Mouse (Mus musculus) effector memory CD4-positive, alpha-beta T cell, adult 7 months (primary cell): ENCODE results near the gene Mrpl52. TPM values are rescaled to one million over a fixed set of nuclear protein-coding genes. Genes with fewer than 3 reads are reported as not detected.

Experiments
- polyA plus RNA-seq: library from polyadenylated mRNA; unstranded; fragments of 100-300 nt; shearing (Covaris generic); gene quantifications from one replicate; pipeline ENCODE4 v1.2.1, GENCODE M21; 2017

The Mrpl52 gene
- 122 TPM for polyA plus RNA-seq

GRCm38 (mm10) chr14:54426689-54427398 is at the start of gene Mrpl52:
Gene Mrpl52, plus strand, starts transcription at chr14:54426909.

GRCm38 (mm10) chr14:54417623-54418081 is 9.1 kb upstream of the Mrpl52 start, which contains the start of gene Slc7a7:
Gene Slc7a7, minus strand, starts transcription at chr14:54417780.

GRCm38 (mm10) chr14:54431334-54432077 is 4.8 kb downstream of the Mrpl52 start, which contains the start of gene Mmp14:
Gene Mmp14, plus strand, starts transcription at chr14:54431612.

GRCm38 (mm10) chr14:54463959-54464292 is 37.2 kb downstream of the Mrpl52 start, which contains the start of gene Lrp10:
Gene Lrp10, plus strand, starts transcription at chr14:54464137.

GRCm38 (mm10) chr14:54475941-54476844 is 49.5 kb downstream of the Mrpl52 start, which contains the start of gene Rem2:
Gene Rem2, plus strand, starts transcription at chr14:54476100.

Other genes starting within 250 kb of the Mrpl52 start
- gene Dad1, start 172.8 kb upstream of the Mrpl52 start, polyA plus RNA-seq = 488 TPM
- 20.2 TPM for gene Abhd4, start 172.7 kb upstream of the Mrpl52 start, polyA plus RNA-seq
- gene Olfr49, start 142.0 kb upstream of the Mrpl52 start, polyA plus RNA-seq = not detected
- 36.9 TPM for gene Oxa1l, start 66.1 kb upstream of the Mrpl52 start, polyA plus RNA-seq
- gene Slc7a7, start 9.1 kb upstream of the Mrpl52 start, polyA plus RNA-seq = not detected
- 0.51 TPM for gene Mmp14, start 4.7 kb downstream of the Mrpl52 start, polyA plus RNA-seq
- 246 TPM for gene Lrp10, start 37.2 kb downstream of the Mrpl52 start, polyA plus RNA-seq
- gene Rem2, start 49.2 kb downstream of the Mrpl52 start, polyA plus RNA-seq = not detected
- 29.7 TPM for gene Prmt5, start 90.6 kb downstream of the Mrpl52 start, polyA plus RNA-seq
- 31.6 TPM for gene Haus4, start 127.7 kb downstream of the Mrpl52 start, polyA plus RNA-seq
- gene Ajuba, start 150.6 kb downstream of the Mrpl52 start, polyA plus RNA-seq = 0.40 TPM
- gene 4931414P19Rik, start 179.1 kb downstream of the Mrpl52 start, polyA plus RNA-seq = 1.2 TPM
- 123 TPM for gene Psmb5, start 191.1 kb downstream of the Mrpl52 start, polyA plus RNA-seq
- 0.09 TPM for gene Psmb11, start 194.5 kb downstream of the Mrpl52 start, polyA plus RNA-seq
- gene Gm17606, start 214.0 kb downstream of the Mrpl52 start, polyA plus RNA-seq = not detected
- 2.3 TPM for gene Cdh24, start 214.5 kb downstream of the Mrpl52 start, polyA plus RNA-seq